Mouse (Mus musculus) layer of hippocampus, adult 9-10 months (tissue): ENCODE results near the gene Idh2.

Experiments
- DNase-seq: peaks from one replicate; pipeline ENCODE4 v3.0.0; 2022; ENCODE audit warnings: low spot score

Idh2 gene

DNA sequence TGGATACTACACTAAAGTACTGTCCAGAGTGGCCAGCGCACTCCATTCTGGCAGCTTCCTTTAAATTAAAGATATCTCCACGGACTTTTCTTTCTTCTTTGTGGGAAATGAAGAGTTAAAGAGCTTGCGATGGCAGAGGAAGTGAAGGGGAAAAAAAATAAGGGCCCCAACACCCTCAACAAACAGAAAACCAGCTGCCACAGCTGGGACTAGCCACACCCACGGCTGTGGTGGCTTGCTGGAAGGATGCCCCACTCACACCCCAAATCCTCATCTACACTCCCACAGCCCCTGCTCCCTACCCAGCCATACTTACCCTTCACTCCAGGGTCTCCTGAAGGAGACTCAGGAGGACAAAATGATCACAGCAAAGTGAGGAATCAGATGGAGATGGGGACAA is 7.9 kb upstream of the Idh2 start:
- no peak for DNase-seq

DNA sequence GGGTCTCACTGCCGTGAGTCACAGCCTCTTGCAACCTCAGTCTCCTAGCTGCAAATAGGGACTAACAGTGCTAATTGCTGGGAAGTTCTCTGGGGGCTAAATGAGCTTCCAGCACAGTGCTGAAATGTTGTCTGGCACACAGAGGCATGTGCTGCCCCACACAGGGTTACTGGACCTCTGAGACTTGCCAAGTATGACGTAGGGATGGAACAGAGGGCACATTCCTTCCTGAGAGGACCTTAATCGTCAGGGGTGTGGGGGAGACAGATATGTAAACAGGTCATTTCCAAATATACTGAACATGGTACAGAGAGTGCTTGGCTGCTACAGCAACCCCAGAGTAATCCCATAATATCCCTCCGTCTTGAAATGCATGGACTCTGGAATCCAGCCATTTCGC is 5.9 kb upstream of the Idh2 start:
- DNase-seq, result no peak

DNA sequence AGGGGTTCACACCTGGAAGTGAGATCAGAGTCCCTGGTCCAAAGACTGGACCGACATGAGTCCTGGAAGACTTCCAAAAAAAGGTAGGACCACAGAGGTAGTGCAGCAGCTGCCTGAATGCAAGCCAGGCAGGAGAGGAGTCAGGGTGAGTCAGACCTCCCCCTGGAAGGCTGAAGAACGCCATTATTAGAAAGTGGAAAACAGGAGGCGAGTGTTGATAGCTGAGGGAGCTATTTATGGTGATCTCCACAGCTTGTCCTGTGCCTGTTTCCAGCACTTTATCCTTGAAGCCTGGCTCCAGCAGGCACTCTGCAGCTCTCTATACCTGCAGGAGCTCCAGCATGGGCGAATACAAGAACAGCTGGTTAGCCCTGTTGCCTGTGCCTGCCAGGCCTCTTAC is 4.0 kb upstream of the Idh2 start:
- DNase-seq, result no peak

DNA sequence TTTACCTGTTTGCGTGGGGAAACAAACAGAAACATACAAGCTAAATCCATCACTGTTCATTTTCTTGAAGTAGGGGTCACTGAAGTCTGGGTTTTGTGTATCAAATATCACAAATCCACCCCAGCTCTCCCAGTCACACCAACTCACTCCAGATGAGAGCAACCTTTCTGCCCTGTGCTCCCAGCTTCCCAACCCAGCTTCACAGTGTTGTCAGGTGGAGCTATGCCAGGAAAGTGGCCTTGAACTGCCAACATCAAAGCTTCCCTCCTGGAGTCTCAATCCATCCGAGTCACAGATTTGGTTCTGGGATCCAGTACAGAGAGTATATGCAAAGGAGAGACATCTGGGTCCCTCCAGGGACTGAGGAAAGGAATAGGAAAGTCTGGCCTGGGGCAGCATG is 966 bp upstream of the Idh2 start:
- no peak for DNase-seq

DNA sequence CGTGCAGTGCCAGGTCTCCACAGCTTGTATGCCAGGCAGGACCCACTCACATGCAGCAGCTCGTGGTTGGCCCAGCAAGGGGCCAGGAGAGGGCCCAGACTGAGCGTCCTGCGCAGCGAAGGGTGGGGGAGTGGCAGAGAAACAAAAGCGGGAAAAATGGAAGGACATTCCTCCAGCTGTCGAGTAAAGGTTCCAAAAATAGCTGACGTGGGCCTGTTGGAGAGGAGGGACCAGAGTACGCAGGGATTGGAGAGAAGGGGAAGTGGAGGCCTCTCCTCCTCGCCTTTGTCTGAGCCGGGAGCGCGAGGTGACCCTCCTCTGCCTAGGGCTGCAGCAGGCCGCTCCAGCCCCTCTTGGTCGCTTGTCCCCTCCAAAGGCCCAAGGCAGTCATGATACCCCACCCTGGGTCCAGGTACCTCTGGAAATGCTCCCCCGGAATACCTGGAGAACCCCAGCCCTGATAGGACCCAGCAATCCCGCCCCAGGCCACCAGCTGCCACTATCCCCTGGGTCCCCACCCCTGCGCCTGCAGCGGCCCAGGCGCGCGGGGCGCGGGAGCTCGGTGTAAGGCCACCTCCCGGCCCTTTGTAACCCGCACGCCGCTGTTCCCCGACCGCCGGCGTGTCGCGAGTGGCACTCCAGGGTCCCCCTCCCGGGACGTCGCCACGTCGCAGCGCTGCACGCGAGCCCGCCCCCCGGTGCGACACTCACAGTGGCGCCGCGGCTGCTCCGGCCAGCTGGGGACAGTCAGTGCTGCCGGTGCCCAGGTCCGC is 555 bp downstream of the Idh2 start:
- no peak for DNase-seq

DNA sequence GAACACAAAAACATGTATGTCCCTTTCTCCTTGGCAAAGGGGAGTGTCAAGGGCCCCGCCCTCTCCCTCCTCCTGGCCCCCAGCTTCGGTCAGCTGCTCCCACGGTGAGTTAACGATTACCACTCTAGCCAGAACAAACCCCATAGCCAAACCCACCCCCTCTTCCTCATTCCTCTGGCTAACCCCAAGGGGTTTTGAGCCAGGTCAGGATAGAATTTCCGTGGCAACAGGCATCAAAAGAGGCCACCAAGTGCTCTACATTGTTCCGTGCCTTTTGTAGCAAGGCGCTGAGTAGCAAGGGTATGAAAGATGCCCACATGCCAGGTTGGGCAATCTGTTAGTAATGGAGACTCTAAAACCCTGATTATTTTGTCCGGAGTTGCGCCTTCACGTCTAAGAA is 1.2 kb downstream of the Idh2 start:
- DNase-seq, result no peak

DNA sequence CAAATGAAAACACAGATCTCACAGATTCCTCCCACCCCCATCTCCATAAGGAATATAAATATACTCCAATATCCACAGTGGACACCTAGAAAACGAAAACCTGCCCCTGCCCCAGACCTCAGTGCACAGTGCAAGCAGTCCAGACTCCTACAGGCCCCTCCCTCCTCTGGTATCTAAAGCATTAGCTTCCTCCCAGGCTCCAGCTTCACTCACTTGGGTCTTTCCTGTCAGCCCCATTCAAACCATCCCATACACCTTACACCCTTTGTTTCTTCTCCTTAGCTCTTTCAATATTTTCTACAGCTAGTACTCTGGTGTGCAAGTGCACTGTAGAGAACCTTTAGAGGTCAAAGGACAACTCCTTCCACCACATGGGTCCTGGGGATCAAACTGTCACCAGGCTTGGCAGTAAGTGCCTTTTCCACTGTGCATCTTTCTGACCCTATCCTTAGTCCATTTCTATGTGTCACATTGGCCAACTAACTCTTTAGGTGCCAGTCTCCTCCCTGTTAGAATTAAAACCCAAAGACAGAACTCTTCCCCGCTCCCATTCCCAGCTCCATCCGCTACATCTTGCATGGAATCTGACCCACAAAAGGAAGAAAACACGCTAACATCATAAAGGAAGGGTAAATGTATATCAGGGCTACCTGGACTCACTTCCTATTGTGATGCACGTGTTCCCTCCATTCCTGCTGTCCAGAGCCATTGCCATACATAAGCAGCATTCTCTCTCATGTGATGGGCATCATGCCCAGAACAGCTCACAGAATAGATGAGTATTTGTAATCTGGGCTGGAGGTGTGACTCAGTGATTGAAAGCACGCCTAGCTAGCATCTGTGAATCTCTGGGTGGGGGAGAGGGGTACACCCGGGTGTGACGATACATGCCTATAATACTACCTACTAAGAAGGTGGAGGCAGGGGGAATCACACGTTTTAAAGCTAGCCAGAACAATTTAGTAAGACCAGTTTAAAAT is 3.8 kb downstream of the Idh2 start:
- no peak for DNase-seq

DNA sequence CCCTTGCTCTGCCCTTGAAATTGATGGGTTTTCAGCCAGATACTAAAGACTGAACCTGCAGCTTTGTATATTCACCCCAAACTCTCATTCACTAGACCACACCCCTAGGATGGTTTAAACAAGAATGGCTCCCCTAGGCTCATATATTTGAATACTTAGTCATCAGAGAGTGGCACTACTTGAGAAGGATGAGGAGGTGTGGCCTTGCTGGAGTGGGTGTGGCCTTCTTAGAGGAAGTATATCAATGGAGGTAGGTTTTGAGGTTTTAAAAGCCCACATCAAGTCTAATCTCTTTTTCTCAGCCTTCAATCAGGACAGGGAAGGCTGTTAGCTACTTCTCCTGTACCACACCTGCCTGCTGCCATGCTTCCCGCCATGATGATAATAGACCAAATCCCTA is 8.8 kb downstream of the Idh2 start:
- DNase-seq, result no peak

DNA sequence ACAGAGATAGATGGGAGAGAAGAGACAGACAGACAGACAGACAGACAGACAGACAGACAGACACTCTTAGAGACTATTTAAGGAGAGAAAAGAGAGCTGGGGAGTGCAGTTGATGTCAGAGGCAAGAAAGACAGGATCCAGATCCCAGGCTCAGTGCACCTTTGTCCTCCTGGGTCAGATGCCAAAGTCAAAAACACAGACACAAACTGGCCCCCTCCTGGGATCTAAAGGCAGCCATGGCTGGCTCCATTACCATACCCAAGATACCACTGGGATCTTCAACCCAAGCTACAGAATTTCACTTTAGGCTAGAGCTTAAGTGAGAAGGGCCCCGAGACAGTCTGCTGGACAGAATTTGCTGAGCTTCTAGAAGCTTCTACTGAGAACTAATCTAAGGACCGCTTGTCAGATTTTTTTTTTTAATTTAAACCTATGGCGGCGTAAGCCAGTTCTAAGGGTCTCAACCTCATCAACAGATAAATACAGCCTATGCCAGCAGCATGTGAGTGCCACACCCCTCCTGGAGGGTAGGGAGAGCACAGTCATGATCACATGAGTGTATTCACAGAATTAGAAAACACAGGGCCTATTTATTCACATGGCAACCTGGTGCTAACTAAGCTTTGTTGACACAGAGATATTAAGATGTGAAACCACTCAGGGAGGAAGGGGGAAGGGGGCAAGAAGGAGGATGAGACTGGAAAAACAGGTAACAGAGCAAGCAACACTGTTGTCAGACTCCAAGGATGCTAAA is 9.4 kb downstream of the Idh2 start:
- DNase-seq, result no peak

DNA sequence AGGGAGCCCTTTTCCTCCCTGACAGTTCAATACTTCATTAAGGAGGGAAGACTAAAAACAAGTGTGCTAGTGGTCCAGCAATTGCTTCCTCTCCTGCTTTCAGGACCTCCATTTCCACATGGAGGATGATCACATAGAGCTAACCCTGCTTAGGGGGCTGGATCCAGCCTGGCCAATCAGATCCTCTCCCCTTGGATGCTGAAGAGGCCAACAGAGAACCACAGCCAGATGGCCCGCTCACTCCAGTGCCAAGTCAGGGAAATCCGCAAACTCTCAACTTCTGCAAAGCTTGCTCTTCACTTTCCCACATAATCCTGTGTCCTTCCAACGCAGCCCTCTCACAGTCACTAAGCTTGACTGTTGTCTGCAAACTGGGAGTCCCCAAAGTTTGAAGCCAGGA is 11.9 kb downstream of the Idh2 start:
- no peak for DNase-seq

DNA sequence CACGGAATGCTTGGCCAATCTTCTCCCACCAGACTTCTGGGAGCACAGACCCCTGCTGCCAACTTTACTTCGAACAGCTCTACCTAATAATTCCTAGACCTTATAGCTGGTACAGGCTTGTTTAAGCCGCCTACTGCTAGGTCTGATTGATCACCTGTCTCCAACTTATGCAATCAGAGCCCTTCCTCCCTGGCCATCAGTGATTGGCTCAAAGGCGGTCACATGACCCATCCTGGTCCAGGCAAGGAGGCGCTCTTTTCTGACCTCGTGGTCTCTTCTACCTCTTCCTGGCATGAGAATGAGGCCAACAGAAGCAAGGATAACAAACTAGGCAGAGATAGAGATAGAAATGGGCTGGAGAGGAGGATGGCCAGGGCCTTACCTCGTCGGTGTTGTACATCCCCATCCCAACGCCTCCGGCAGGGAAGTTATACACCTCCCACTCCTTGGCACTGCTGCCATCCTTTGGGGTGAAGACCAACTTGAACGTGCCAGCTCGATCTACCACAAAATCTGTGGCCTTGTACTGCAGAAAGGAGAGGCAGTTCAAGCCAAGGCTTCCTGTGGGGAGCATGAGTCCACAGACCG is 16.7 kb downstream of the Idh2 start:
- no peak for DNase-seq

DNA sequence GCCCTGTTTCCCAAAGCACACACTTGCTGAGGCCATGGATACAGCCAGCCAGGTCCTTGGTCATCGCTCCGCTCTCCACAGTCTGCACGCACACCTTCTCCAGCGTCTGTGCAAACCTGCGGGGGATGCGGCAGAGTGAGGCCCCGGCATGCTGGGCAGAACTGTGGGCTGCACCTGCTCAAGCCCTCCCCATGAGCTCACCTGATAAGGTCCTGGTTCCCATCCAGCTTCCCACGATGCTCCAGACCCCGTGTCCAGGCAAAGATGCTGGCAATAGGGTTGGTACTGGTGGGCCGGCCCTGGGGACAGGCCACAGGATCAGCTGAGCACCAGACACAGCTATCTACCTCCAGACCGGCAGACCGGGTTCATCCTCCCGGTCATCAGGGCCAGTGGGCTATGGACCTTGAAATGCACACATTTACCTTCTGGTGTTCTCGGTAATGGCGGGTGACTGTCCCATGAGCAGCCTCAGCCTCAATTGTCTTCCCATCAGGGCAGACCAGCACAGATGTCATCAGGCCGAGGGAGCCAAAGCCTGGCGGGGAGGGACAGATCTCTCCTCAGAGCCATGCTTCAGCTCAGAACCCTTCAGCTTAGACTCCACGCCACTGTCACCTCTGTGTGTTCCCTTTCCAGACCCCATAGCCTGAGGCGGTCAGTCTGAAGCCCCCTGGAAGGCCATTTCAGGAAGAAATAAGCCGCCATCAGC is 19.4 kb downstream of the Idh2 start:
- no peak for DNase-seq

DNA sequence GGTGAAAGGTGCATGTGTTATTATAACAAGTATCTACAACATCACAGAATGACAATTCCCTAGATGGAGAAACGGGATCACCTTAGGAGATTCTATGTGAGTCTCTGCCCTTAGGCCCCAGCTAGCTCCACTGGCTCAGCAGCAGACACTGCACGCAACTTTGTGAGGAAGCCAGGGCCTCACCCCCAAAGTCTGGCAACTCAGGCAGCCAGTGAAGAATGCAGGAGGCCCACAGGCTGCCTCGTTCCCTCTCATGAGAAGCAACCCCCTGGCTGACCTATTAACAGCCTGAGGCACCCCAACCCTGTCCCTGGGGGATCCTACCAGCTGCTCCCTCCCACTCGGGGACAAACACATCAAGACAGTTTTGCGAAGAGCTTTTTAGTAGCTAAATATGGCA is 20.7 kb downstream of the Idh2 start:
- DNase-seq, result no peak

DNA sequence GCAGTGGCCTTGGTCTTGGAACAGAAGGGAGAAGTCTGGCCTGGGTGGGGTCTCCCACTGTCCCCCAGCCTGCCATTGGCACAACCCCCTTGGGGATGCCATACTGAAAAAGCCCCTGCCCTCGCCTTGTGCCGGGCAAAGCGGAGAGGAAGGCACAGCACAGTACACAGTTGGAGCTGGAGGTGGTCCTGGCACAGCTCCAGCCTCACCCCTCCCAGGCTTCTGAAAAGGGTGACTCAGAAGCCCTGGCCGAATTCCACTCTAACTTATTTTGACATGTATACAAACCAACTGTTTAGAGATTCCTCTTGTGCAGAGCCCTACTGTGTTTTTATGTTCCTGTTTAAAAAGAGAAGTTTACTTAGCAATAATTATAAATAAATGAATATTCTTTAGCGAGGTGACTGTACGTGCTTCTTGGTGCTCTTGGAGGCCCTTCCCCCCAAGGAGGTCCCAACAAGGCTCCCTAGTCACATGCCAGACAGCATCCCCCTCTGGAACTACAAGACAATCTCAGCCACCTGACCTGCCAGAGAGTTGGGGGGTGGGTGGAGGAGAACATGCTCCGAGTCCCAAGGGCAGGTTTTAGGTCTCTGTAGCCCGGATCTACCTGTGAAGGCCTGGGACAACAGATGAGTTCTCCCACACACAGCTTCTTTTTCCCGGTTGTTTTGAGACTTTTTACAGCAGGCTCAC is 22.7 kb downstream of the Idh2 start:
- DNase-seq, result no peak

DNA sequence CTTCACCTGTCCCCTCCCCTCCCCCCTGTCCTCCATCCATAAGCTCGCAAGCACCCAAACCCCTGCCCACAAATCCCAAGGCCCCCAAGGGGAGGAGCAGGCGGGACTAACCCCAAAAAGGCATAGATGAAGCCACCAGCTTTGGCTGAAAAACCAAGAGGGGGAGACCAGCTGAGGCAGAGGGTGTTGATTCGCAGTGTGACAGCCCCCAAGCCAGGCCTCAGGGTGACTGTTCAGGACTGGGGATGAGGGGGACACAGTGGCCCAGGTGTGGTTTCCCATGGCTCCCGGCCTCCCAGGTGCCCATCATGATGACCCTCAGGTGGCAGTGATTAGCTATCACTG is 23.4 kb downstream of the Idh2 start:
- no peak for DNase-seq

DNA sequence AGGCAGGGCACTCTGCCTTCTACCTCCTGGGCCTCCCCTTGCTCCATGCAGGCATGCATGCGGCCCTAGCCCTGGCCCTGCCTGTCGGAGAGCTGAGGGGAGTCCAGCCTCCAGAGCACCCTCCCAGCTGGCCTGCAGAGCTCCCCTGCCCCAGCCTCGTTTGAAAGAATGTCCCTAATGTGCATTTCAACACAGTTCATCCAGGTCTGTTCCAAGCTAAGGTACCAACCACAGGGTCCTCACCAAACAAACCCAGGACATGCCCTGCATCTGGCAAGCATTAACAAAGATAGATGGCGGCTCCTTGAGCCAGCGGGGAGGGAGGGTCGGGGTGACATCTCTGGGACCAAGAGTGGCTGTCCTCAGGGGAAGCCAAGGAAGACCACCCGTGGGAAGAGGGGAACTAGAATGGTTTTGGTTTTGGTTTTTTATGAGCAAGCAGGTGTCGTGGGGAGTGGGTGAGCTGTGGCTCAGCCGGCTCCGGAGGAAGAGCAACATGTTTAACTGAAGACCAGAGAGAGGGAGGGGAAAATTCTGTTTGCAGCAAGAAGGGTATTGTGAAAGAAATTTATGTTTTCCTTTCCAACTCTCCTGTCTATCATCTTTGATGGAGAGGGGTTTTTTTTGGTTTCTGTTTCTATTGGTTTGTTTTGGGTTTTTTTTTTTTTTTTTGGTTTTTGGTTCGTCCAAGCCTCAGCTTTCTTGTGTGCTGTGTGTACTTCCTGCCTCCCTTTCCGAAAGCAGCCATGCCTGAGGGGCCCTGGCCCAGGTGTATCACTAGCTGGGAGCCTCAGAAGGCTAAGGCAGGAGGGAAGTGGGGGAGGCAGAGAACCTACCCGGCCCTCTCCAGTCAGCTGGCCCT is 24.0 kb downstream of the Idh2 start:
- DNase-seq, result no peak

DNA sequence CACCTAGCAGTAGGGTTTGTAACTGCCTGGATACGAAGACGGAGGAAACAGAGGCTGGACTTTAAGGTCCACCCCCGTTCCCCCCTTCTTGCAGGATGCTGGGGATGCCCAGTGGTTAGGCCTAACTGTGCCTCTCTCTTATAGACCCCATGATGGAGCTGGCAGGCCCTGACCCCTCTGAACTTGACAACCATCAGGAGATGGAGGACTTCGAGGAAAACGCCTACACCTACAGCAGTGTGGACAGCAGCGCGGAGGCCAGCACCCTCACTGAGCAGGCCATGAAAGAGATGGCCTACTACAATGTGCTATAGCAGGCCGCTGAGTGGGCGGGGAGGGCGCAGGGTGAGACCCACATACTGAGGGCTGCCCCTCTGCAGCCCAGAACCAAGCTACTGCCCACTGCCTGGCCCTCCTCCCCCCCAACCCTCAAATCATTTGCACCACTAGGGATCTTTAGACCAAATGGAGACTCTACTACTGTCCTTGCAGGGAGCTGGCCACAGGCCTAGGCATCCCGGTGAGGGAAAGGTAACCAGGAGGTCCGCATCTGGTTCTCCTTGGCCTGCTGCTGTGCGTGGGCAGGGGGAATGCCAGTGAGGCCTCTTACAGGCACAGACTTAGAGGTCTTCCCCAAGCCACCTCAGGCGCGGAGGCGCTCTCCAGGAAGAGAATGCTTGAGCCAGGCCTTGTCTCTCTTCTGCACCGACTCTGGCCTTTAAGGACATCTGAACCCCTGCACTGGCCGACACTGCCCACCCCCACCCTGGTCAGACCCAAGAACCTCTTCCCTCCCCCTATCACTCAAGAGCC is 24.8 kb downstream of the Idh2 start:
- no peak for DNase-seq

DNA sequence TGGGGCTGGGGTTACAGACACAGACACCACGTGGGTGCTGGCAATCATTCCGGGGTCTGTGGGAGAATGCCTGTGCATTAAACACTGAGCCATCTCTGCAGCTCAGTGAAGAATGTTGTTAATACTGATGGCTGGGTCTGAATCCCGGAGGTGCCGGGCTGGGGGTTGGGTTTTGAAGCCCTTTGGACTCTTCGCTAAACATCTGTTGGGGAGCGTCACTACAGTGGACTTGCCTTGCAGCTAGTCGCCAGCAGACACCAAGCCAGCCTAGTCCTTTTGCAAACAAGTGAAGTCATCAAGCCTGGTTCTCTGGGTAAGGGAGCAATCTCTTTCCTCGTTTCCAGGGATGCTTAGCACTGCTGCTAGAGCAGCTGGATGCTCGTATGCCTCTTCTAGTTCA is 27.0 kb downstream of the Idh2 start:
- DNase-seq, result no peak
